Mouse (Mus musculus): ENCODE data around the gene Prkar1a. TPM values are rescaled to one million over a fixed set of nuclear protein-coding genes. Genes with fewer than 3 reads are reported as not detected.
"Not testable (repeated sequence)": the region's sequence is repeated elsewhere in the genome, so short reads cannot be mapped to it uniquely, and the experiment has no call there.

Prkar1a gene
- total and polyA plus RNA-seq, 2 experiments from 2014 or later = 231 to 473 TPM

DNA sequence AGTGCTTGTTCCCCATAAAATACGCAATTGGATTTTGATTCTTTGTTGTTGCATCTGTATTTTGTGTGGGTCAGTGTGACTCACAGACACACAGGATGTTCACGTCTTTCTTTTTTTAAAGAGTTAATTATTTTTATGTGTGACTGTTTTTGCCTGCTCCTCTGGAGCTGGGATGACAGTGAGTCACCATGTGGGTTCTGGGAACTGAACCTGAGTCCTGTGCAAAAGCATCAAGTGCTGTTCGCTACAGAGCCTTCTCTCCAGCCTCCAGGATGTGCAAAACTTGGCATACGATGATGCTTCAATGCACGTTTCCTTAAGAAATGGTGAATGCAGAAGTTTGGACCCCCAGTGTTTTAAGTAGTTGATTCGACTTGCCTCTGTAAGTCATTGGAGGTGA lies 5.4 kb downstream of the Prkar1a start:
- TF ChIP-seq CTCF (IDR thresholded peaks at IDR 0.05) = no peak
- Histone ChIP-seq H3K9me3 (ENCODE audit: low read length) (no peaks in the 10 kb centered on the region), H3K4me3 (ENCODE audit: low read depth, low read length) (no peak overlapping the region), H3K27ac (ENCODE audit: low read depth, low read length) (no peak overlapping the region), H3K36me3 (ENCODE audit: insufficient read depth, low read length) (peaks cover 19% of the 10 kb centered on the region; the same call in 1 of the 2 replicates), H3K27me3 (ENCODE audit: insufficient read depth, low read length) (no peaks in the 10 kb centered on the region), H3K4me1 (ENCODE audit: insufficient read depth, low read length) (peaks cover 18% of the 10 kb centered on the region), H3K9ac (replicated peaks; ENCODE audit: low read length, poor library complexity, severe bottlenecking) (no peak overlapping the region), H3K4me2 (ENCODE audit: low read depth, low read length, poor library complexity, severe bottlenecking) (no peak overlapping the region)
- WGBS = 89% methylated on average over 6 of the region's 6 CpGs
- DNase-seq (ENCODE audit: low spot score) = no peak
- no peak for ATAC-seq (ENCODE audit: low FRiP score)

DNA sequence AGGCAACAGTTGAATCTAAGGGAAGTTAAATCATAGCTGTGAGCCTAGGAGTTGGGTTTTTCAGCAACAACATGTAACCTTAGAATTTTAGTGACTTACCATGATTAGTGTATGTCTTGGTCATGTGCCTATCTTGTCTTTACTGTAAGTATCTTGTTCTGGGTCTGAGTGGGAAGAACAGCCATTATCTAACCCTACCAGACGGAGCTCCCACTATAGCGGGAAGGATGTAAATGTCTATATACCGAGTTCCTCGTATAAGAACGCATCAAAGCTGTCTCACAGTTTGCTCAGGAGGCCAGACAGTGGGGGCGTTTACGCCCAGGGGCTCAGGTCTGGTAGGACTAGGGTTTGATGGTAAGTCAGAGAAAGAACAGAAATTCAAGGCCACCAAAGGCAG lies 7.0 kb downstream of the Prkar1a start:
- TF ChIP-seq CTCF (IDR thresholded peaks at IDR 0.05) = no peak
- peaks cover 16% of the 10 kb centered on the region for H3K4me1 ChIP-seq (ENCODE audit: insufficient read depth, low read length)
- no peak overlapping the region for H3K4me2 ChIP-seq (ENCODE audit: low read depth, low read length, poor library complexity, severe bottlenecking)
- no peaks in the 10 kb centered on the region for H3K9me3 ChIP-seq (ENCODE audit: low read length)
- WGBS = 94% methylated on average over 7 of the region's 7 CpGs
- no peak for ATAC-seq (ENCODE audit: low FRiP score)
- no peaks in the 10 kb centered on the region for H3K27me3 ChIP-seq (ENCODE audit: insufficient read depth, low read length)
- no peak overlapping the region for H3K9ac ChIP-seq (replicated peaks; ENCODE audit: low read length, poor library complexity, severe bottlenecking)
- H3K4me3 ChIP-seq (ENCODE audit: low read depth, low read length) = no peak overlapping the region
- no peak overlapping the region for H3K27ac ChIP-seq (ENCODE audit: low read depth, low read length)
- H3K36me3 ChIP-seq (ENCODE audit: insufficient read depth, low read length) = peaks cover 32% of the 10 kb centered on the region; the same call in 1 of the 2 replicates
- DNase-seq (ENCODE audit: low spot score) = no peak

DNA sequence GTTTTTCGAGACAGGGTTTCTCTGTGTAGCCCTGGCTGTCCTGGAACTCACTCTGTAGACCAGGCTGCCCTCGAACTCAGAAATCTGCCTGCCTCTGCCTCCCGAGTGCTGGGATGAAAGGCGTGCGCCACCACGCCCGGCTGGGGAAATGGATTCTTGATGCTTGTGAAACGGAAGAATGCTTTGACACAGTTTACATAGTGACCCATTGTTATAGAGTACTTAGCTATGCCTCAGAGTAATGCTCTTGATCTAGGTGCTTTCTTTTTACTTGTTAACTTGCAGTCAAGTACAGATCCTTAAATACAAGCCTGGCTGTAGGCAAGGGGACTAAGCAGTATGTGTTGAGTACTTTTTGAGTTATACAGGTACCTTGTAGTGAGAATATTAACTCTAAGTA lies 11.3 kb downstream of the Prkar1a start:
- not testable (repeated sequence) for H3K9me3 ChIP-seq (ENCODE audit: low read length); H3K27ac ChIP-seq (ENCODE audit: low read depth, low read length); H3K27me3 ChIP-seq (ENCODE audit: insufficient read depth, low read length); ATAC-seq (ENCODE audit: low FRiP score); H3K4me2 ChIP-seq (ENCODE audit: low read depth, low read length, poor library complexity, severe bottlenecking); H3K4me1 ChIP-seq (ENCODE audit: insufficient read depth, low read length); DNase-seq (ENCODE audit: low spot score); H3K4me3 ChIP-seq (ENCODE audit: low read depth, low read length); H3K9ac ChIP-seq (replicated peaks; ENCODE audit: low read length, poor library complexity, severe bottlenecking)
- peaks cover 53% of the 10 kb centered on the region for H3K36me3 ChIP-seq (ENCODE audit: insufficient read depth, low read length)
- 90% methylated on average over 8 of the region's 8 CpGs for WGBS

DNA sequence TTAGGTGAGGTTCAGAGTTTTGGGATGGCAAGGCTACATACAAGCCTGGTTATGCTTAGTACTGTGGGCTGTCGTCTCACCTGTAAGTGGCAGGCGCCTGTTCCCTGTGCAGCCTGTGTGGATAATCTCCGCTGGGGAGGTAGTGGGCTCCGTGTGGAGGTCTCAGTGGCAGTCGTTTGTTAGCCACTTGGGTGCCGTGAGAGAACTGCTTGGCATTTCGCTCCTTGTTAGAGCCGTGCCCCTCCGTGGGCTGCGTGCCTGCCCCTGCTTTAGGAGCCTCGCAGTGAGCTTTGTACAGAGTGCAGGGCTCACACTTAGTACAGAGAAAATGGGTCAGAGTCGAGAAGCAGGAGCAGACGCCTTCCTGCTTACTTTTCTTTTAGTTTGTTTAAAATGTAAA lies 15.1 kb downstream of the Prkar1a start:
- no peak for DNase-seq (ENCODE audit: low spot score)
- TF ChIP-seq CTCF (IDR thresholded peaks at IDR 0.05) = no peak
- 90% methylated on average over 13 of the region's 13 CpGs for WGBS
- no peak overlapping the region for H3K4me2 ChIP-seq (ENCODE audit: low read depth, low read length, poor library complexity, severe bottlenecking)
- no peak overlapping the region for H3K9ac ChIP-seq (replicated peaks; ENCODE audit: low read length, poor library complexity, severe bottlenecking)
- no peak for ATAC-seq (ENCODE audit: low FRiP score)
- peaks cover 74% of the 10 kb centered on the region for H3K36me3 ChIP-seq (ENCODE audit: insufficient read depth, low read length)
- H3K27me3 ChIP-seq (ENCODE audit: insufficient read depth, low read length) = no peaks in the 10 kb centered on the region
- H3K4me3 ChIP-seq (ENCODE audit: low read depth, low read length) = no peak overlapping the region
- H3K4me1 ChIP-seq (ENCODE audit: insufficient read depth, low read length) = no peaks in the 10 kb centered on the region
- H3K27ac ChIP-seq (ENCODE audit: low read depth, low read length) = no peak overlapping the region
- no peaks in the 10 kb centered on the region for H3K9me3 ChIP-seq (ENCODE audit: low read length)

DNA sequence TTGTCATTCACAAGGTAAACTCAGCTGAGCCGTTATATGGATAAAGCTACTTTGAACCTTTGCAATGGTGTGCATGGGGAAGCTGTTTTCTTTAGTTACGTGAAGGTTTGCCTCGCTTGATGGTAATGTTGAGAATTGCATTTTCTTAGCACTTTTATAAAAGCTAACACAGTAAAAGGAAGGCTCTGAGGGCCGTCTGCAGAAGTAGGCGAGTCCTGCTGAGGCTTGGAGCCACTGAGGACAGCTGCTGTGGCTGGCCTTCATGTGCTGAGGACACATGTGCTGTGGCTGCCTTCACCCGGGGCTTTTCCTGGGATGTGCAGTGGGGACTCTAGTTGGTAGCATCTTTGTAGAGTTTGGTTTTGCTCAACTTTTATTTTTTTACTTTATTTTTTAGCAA lies 16.2 kb downstream of the Prkar1a start:
- no peak overlapping the region for H3K27ac ChIP-seq (ENCODE audit: low read depth, low read length)
- H3K9ac ChIP-seq (replicated peaks; ENCODE audit: low read length, poor library complexity, severe bottlenecking) = no peak overlapping the region
- H3K4me3 ChIP-seq (ENCODE audit: low read depth, low read length) = no peak overlapping the region
- no peaks in the 10 kb centered on the region for H3K27me3 ChIP-seq (ENCODE audit: insufficient read depth, low read length)
- 89% methylated on average over 6 of the region's 6 CpGs for WGBS
- H3K4me1 ChIP-seq (ENCODE audit: insufficient read depth, low read length) = no peaks in the 10 kb centered on the region
- DNase-seq (ENCODE audit: low spot score) = no peak
- peaks cover 68% of the 10 kb centered on the region for H3K36me3 ChIP-seq (ENCODE audit: insufficient read depth, low read length)
- no peak for ATAC-seq (ENCODE audit: low FRiP score)
- no peak for TF ChIP-seq CTCF (IDR thresholded peaks at IDR 0.05)
- H3K4me2 ChIP-seq (ENCODE audit: low read depth, low read length, poor library complexity, severe bottlenecking) = no peak overlapping the region
- no peaks in the 10 kb centered on the region for H3K9me3 ChIP-seq (ENCODE audit: low read length)

DNA sequence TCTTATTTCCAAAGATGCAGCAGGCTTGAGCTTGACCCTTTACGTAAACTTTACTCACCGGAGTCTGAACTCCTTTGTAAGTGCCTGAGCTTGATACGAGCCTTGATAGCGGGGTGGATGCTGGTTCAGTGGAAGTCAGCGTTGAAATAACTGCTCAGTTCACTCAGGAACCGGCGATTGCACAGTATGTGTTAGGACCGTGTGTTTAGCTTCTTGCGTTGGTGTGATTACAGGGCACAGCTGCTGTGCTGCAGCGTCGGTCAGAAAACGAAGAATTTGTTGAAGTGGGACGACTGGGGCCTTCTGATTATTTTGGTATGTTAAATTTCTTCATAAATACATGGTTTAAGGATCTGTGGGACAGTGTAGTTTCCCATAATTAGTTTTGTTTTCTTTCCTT lies 17.2 kb downstream of the Prkar1a start:
- H3K4me1 ChIP-seq (ENCODE audit: insufficient read depth, low read length) = no peaks in the 10 kb centered on the region
- H3K4me2 ChIP-seq (ENCODE audit: low read depth, low read length, poor library complexity, severe bottlenecking) = no peak overlapping the region
- peaks cover 61% of the 10 kb centered on the region for H3K36me3 ChIP-seq (ENCODE audit: insufficient read depth, low read length)
- ATAC-seq (ENCODE audit: low FRiP score) (no peak), DNase-seq (ENCODE audit: low spot score) (no peak)
- H3K4me3 ChIP-seq (ENCODE audit: low read depth, low read length) = no peak overlapping the region
- H3K9ac ChIP-seq (replicated peaks; ENCODE audit: low read length, poor library complexity, severe bottlenecking) = no peak overlapping the region
- WGBS = 96% methylated on average over 13 of the region's 13 CpGs
- no peak for TF ChIP-seq CTCF (IDR thresholded peaks at IDR 0.05)
- H3K9me3 ChIP-seq (ENCODE audit: low read length) = no peaks in the 10 kb centered on the region
- H3K27ac ChIP-seq (ENCODE audit: low read depth, low read length) = no peak overlapping the region
- H3K27me3 ChIP-seq (ENCODE audit: insufficient read depth, low read length) = no peaks in the 10 kb centered on the region
